Mouse (Mus musculus): ENCODE data around the gene Fam71f1. TPM values are rescaled to one million over a fixed set of nuclear protein-coding genes. Genes with fewer than 3 reads are reported as not detected.

The Fam71f1 gene
- polyA plus RNA-seq (2014; fragmentation: Illumina TruSeq; extraction: RNeasy Lipid Tissue Mini Kit (QIAGEN cat#74804); ENCODE audit: low read depth, low replicate concordance), result 5.7 TPM

GRCm38 (mm10) chr6:29318879-29319278 lies at the start of gene Fam71f1:
Gene Fam71f1 (plus strand): TSS chr6:29319140.

GRCm38 (mm10) chr6:29272312-29273072 lies 46.4 kb upstream of the Fam71f1 start, which contains the start of gene Hilpda:
Gene Hilpda (plus strand): TSS chr6:29272488.

GRCm38 (mm10) chr6:29279293-29279692 lies 39.6 kb upstream of the Fam71f1 start, which contains the start of gene Fam71f2:
Gene Fam71f2 (plus strand): TSS chr6:29279593.

GRCm38 (mm10) chr6:29347665-29348370 lies 28.9 kb downstream of the Fam71f1 start, which contains the start of gene Calu:
Gene Calu (plus strand): TSS chr6:29348069.

Other genes with a start within 250 kb of the Fam71f1 start
- gene Rbm28, start 154.1 kb upstream of the Fam71f1 start, polyA plus RNA-seq (2014; fragmentation: Illumina TruSeq; extraction: RNeasy Lipid Tissue Mini Kit (QIAGEN cat#74804); ENCODE audit: low read depth, low replicate concordance), result 32.0 TPM
- 0.45 TPM for gene Prrt4, start 139.6 kb upstream of the Fam71f1 start, polyA plus RNA-seq (2014; fragmentation: Illumina TruSeq; extraction: RNeasy Lipid Tissue Mini Kit (QIAGEN cat#74804); ENCODE audit: low read depth, low replicate concordance)
- gene Impdh1, start 102.8 kb upstream of the Fam71f1 start, polyA plus RNA-seq (2014; fragmentation: Illumina TruSeq; extraction: RNeasy Lipid Tissue Mini Kit (QIAGEN cat#74804); ENCODE audit: low read depth, low replicate concordance), result 24.2 TPM
- gene Hilpda, start 46.7 kb upstream of the Fam71f1 start, polyA plus RNA-seq (2014; fragmentation: Illumina TruSeq; extraction: RNeasy Lipid Tissue Mini Kit (QIAGEN cat#74804); ENCODE audit: low read depth, low replicate concordance), result 11.6 TPM
- 19.9 TPM for gene Fam71f2, start 39.5 kb upstream of the Fam71f1 start, polyA plus RNA-seq (2014; fragmentation: Illumina TruSeq; extraction: RNeasy Lipid Tissue Mini Kit (QIAGEN cat#74804); ENCODE audit: low read depth, low replicate concordance)
- 164 TPM for gene Calu, start 28.9 kb downstream of the Fam71f1 start, polyA plus RNA-seq (2014; fragmentation: Illumina TruSeq; extraction: RNeasy Lipid Tissue Mini Kit (QIAGEN cat#74804); ENCODE audit: low read depth, low replicate concordance)
- not detected for gene Opn1sw, start 69.3 kb downstream of the Fam71f1 start, polyA plus RNA-seq (2014; fragmentation: Illumina TruSeq; extraction: RNeasy Lipid Tissue Mini Kit (QIAGEN cat#74804); ENCODE audit: low read depth, low replicate concordance)
- gene Ccdc136, start 77.2 kb downstream of the Fam71f1 start, polyA plus RNA-seq (2014; fragmentation: Illumina TruSeq; extraction: RNeasy Lipid Tissue Mini Kit (QIAGEN cat#74804); ENCODE audit: low read depth, low replicate concordance), result 37.0 TPM
- gene Flnc, start 114.1 kb downstream of the Fam71f1 start, polyA plus RNA-seq (2014; fragmentation: Illumina TruSeq; extraction: RNeasy Lipid Tissue Mini Kit (QIAGEN cat#74804); ENCODE audit: low read depth, low replicate concordance), result 4.9 TPM
- gene Atp6v1f, start 148.6 kb downstream of the Fam71f1 start, polyA plus RNA-seq (2014; fragmentation: Illumina TruSeq; extraction: RNeasy Lipid Tissue Mini Kit (QIAGEN cat#74804); ENCODE audit: low read depth, low replicate concordance), result 195 TPM
- 0.72 TPM for gene Atp6v1fnb, start 152.3 kb downstream of the Fam71f1 start, polyA plus RNA-seq (2014; fragmentation: Illumina TruSeq; extraction: RNeasy Lipid Tissue Mini Kit (QIAGEN cat#74804); ENCODE audit: low read depth, low replicate concordance)
- 4.2 TPM for gene Kcp, start 188.8 kb downstream of the Fam71f1 start, polyA plus RNA-seq (2014; fragmentation: Illumina TruSeq; extraction: RNeasy Lipid Tissue Mini Kit (QIAGEN cat#74804); ENCODE audit: low read depth, low replicate concordance)
- 11.7 TPM for gene Irf5, start 207.5 kb downstream of the Fam71f1 start, polyA plus RNA-seq (2014; fragmentation: Illumina TruSeq; extraction: RNeasy Lipid Tissue Mini Kit (QIAGEN cat#74804); ENCODE audit: low read depth, low replicate concordance)

All from adipose tissue, adult 10 weeks (tissue).